Mouse (Mus musculus): ENCODE results near the gene Tpgs1.

The Tpgs1 gene

GRCm38 (mm10) chr10:79709307-79709706, 40.1 kb downstream of the Tpgs1 start:
- no peak for DNase-seq (ENCODE audit: extremely low read depth, low read depth, low spot score)

GRCm38 (mm10) chr10:79712029-79712428, 42.9 kb downstream of the Tpgs1 start:
- DNase-seq (ENCODE audit: extremely low read depth, low read depth, low spot score): no peak

GRCm38 (mm10) chr10:79712499-79713126, 43.4 kb downstream of the Tpgs1 start:
- DNase-seq (ENCODE audit: extremely low read depth, low read depth, low spot score): no peak

- DNase-seq (ENCODE audit: extremely low read depth, low read depth, low spot score): no peak
Measured at GRCm38 (mm10) chr10:79713163-79713562, 44.0 kb downstream of the Tpgs1 start.

GRCm38 (mm10) chr10:79714996-79715395, 45.8 kb downstream of the Tpgs1 start:
- DNase-seq (ENCODE audit: extremely low read depth, low read depth, low spot score): no peak

GRCm38 (mm10) chr10:79716254-79716987, 47.3 kb downstream of the Tpgs1 start, which contains the start of gene Hcn2:
Gene Hcn2, plus strand, starts transcription at chr10:79716634.
- no peak for DNase-seq (ENCODE audit: extremely low read depth, low read depth, low spot score)

- DNase-seq (ENCODE audit: extremely low read depth, low read depth, low spot score): no peak
Measured at GRCm38 (mm10) chr10:79716988-79717355, 47.8 kb downstream of the Tpgs1 start.

GRCm38 (mm10) chr10:79717640-79718357, 48.6 kb downstream of the Tpgs1 start:
- no peak for DNase-seq (ENCODE audit: extremely low read depth, low read depth, low spot score)

- no peak for DNase-seq (ENCODE audit: extremely low read depth, low read depth, low spot score)
Measured at GRCm38 (mm10) chr10:79721089-79721488, 51.9 kb downstream of the Tpgs1 start.

- DNase-seq (ENCODE audit: extremely low read depth, low read depth, low spot score): no peak
Measured at GRCm38 (mm10) chr10:79723047-79723446, 53.9 kb downstream of the Tpgs1 start.

GRCm38 (mm10) chr10:79723692-79724091, 54.5 kb downstream of the Tpgs1 start:
- DNase-seq (ENCODE audit: extremely low read depth, low read depth, low spot score): no peak

Data from fat pad, adult 2 months (tissue).